Mouse (Mus musculus): ENCODE data around the gene Gm15128. TPM values are rescaled to one million over a fixed set of nuclear protein-coding genes. Genes with fewer than 3 reads are reported as not detected.

Gene Gm15128
- polyA plus RNA-seq (2014; fragmentation: Illumina TruSeq; extraction: RNeasy Lipid Tissue Mini Kit (QIAGEN cat#74804); ENCODE audit: low read depth, low replicate concordance) = not detected

GRCm38 (mm10) chrX:147765691-147766090 is at the start of gene Gm15128:
Gene Gm15128, plus strand, starts transcription at chrX:147765991.

Other genes starting within 250 kb of the Gm15128 start
- 1.1 TPM for gene Lrch2, start 211.9 kb upstream of the Gm15128 start, polyA plus RNA-seq (2014; fragmentation: Illumina TruSeq; extraction: RNeasy Lipid Tissue Mini Kit (QIAGEN cat#74804); ENCODE audit: low read depth, low replicate concordance)
- gene Gm15080, start 227.0 kb downstream of the Gm15128 start, polyA plus RNA-seq (2014; fragmentation: Illumina TruSeq; extraction: RNeasy Lipid Tissue Mini Kit (QIAGEN cat#74804); ENCODE audit: low read depth, low replicate concordance) = not detected

All from adipose tissue, adult 10 weeks (tissue).